In genomic region chr13:19052090-19052489, GRCm38 (mm10) we compare ENCODE assay signal across 15 mouse cellular contexts.
DNase-seq lines count a peak whose midpoint lies in the region; ATAC-seq lines count a peak whose summit lies in the region.
"Had no signal": no experiment of that assay in that cellular context is flagged by ENCODE, and none has a peak within 500 bp of the region (broad histone marks: within the 10 kb centered on the region; RNA-seq: fewer than 3 reads in every experiment).

No protein-coding gene starts in this region.

- peak; percentile 39; the same call in 1 of the 2 replicates for ATAC-seq in frontal cortex, adult (ENCODE audit: low TSS enrichment)
- ATAC-seq: forebrain, embryonic 13.5 days; forebrain, embryonic 15.5 days had no signal

- no peak for DNase-seq in frontal cortex, postnatal 36 days (ENCODE audit: low spot score in 2 of 2)
- DNase-seq in layer of hippocampus, adult 9-11 months, result peak; percentile 36
- no peak for DNase-seq in layer of hippocampus, adult 9-10 months (ENCODE audit: low spot score)
- no peak for DNase-seq in embryo, embryonic 10.5 days (ENCODE audit: low spot score)
- DNase-seq: adrenal gland, adult 2 months; adrenal gland, postnatal 10 days; adrenal gland, postnatal 25 days; cerebellum, adult 11-12 months; cerebellum, adult 9-10 months; cerebellum, postnatal 10 days; cerebellum, postnatal 25 days; embryo, embryonic 11 days had no signal
